Comparison of ENCODE assay signal across 13 mouse cellular contexts in genomic region chr2:173057623-173058022, GRCm38 (mm10). TPM values are rescaled to one million over a fixed set of nuclear protein-coding genes. Genes with fewer than 3 reads are reported as not detected.
DNase-seq lines count a peak whose midpoint lies in the region; ATAC-seq lines count a peak whose summit lies in the region.
"Had no signal": no experiment of that assay in that cellular context is flagged by ENCODE, and none has a peak within 500 bp of the region (broad histone marks: within the 10 kb centered on the region; RNA-seq: fewer than 3 reads in every experiment).

No protein-coding gene starts in this region.

- H3K4me3 ChIP-seq in liver, embryonic 12.5 days = no peak overlapping the region
- no peak overlapping the region for H3K4me3 ChIP-seq in heart, embryonic 12.5 days
- H3K4me3 ChIP-seq in limb, embryonic 13.5 days = no peak overlapping the region
- H3K4me3 ChIP-seq: neural tube, embryonic 12.5 days had no signal

- H3K36me3 ChIP-seq in liver, embryonic 12.5 days = no peaks in the 10 kb centered on the region
- no peaks in the 10 kb centered on the region for H3K36me3 ChIP-seq in heart, embryonic 12.5 days
- no peaks in the 10 kb centered on the region for H3K36me3 ChIP-seq in limb, embryonic 13.5 days
- H3K36me3 ChIP-seq: neural tube, embryonic 12.5 days had no signal

- H3K9ac ChIP-seq in liver, embryonic 12.5 days = no peak overlapping the region
- peak overlapping the region; percentile 29; the same call in 1 of the 2 replicates for H3K9ac ChIP-seq in heart, embryonic 12.5 days
- H3K9ac ChIP-seq in limb, embryonic 13.5 days = no peak overlapping the region
- H3K9ac ChIP-seq: neural tube, embryonic 12.5 days had no signal

- ATAC-seq in liver, embryonic 12.5 days = no peak
- peak; percentile 9; the same call in 1 of the 2 replicates for ATAC-seq in heart, embryonic 12.5 days (ENCODE audit: insufficient number of reproducible peaks, low FRiP score)
- ATAC-seq in limb, embryonic 13.5 days (ENCODE audit: low FRiP score, low read depth) = peak; percentile 33; the same call in 1 of the 2 replicates
- no peak for ATAC-seq in erythroblast, adult 5-6 weeks (replicated peaks; ENCODE audit: low FRiP score, poor library complexity, severe bottlenecking)
- ATAC-seq: CD4-positive, CD25-positive, alpha-beta regulatory T cell, adult 4 months had no signal

- 0 out of 2 replicates have a peak overlapping the region, but pooled peaks have one; percentile 57 for H3K27ac ChIP-seq in liver, embryonic 12.5 days
- H3K27ac ChIP-seq in heart, embryonic 12.5 days (ENCODE audit: poor library complexity, severe bottlenecking) = peak overlapping the region; percentile 77
- H3K27ac ChIP-seq in limb, embryonic 13.5 days = no peak overlapping the region
- H3K27ac ChIP-seq: neural tube, embryonic 12.5 days had no signal

- H3K4me1 ChIP-seq in liver, embryonic 12.5 days = peaks cover 61% of the 10 kb centered on the region
- H3K4me1 ChIP-seq in heart, embryonic 12.5 days (replicated peaks) = peaks cover 65% of the 10 kb centered on the region
- peaks cover 5% of the 10 kb centered on the region; the same call in 1 of the 2 replicates for H3K4me1 ChIP-seq in limb, embryonic 13.5 days

- DNase-seq in liver = no peak
- DNase-seq in gastrocnemius, postnatal 10 days = peak; percentile 38
- DNase-seq in right cerebral cortex, postnatal 4 days = no peak
- no peak for DNase-seq in layer of hippocampus, adult 9-10 months (ENCODE audit: low spot score)
- DNase-seq: kidney, adult 8-10 months; layer of hippocampus, adult 9-11 months had no signal

- H3K4me2 ChIP-seq in liver, embryonic 12.5 days = peak overlapping the region; percentile 33; the same call in 1 of the 2 replicates
- peak overlapping the region; percentile 15; the same call in 1 of the 2 replicates for H3K4me2 ChIP-seq in heart, embryonic 12.5 days
- no peak overlapping the region for H3K4me2 ChIP-seq in limb, embryonic 13.5 days (replicated peaks)
- H3K4me2 ChIP-seq: midbrain, embryonic 11.5 days; neural tube, embryonic 12.5 days had no signal

- 30% methylated on average over 10 of the region's 10 CpGs for WGBS in liver, embryonic 12.5 days (ENCODE audit: insufficient replicate concordance)
- 15% methylated on average over 10 of the region's 10 CpGs for WGBS in heart, embryonic 12.5 days
- WGBS in limb, embryonic 13.5 days = 67% methylated on average over 10 of the region's 10 CpGs

- no peaks in the 10 kb centered on the region for H3K27me3 ChIP-seq in liver, embryonic 12.5 days (replicated peaks)
- H3K27me3 ChIP-seq in heart, embryonic 12.5 days (replicated peaks) = no peaks in the 10 kb centered on the region
- no peaks in the 10 kb centered on the region for H3K27me3 ChIP-seq in limb, embryonic 13.5 days

- H3K9me3 ChIP-seq in liver, embryonic 12.5 days (replicated peaks) = no peaks in the 10 kb centered on the region
- no peaks in the 10 kb centered on the region for H3K9me3 ChIP-seq in heart, embryonic 12.5 days (replicated peaks)
- no peaks in the 10 kb centered on the region for H3K9me3 ChIP-seq in limb, embryonic 13.5 days
- H3K9me3 ChIP-seq: neural tube, embryonic 12.5 days had no signal

RNA-seq across cellular contexts. Expression of gene Rbm38, which starts 37.3 kb away (rescaled TPM):
- 305 and 313 TPM in 2 replicates for polyA plus RNA-seq in liver, embryonic 12.5 days (2016; fragmentation: Nextera tagmentation; extraction: Ambion mirVana)
- 100 to 1,000 TPM; 121 to 129 TPM for total RNA-seq in gastrocnemius, postnatal 10 days (2021)
- 146 and 147 TPM in 2 replicates for polyA plus RNA-seq in heart, embryonic 12.5 days (2016; fragmentation: Nextera tagmentation; extraction: Ambion mirVana)
- polyA plus RNA-seq in limb, embryonic 13.5 days (2015; fragmentation: Nextera tagmentation; extraction: Ambion mirVana) = 28.3 and 29.0 TPM in 2 replicates
- total RNA-seq in erythroblast, adult 5-6 weeks (2015; ENCODE audit: low replicate concordance) = 1,075 and 1,106 TPM in 2 replicates
- 502 and 855 TPM in 2 replicates for total RNA-seq in erythroblast, adult 5-6 weeks (2017; ENCODE audit: low replicate concordance)

RNA-seq across cellular contexts. Expression of gene Rae1, which starts 57.7 kb away (rescaled TPM):
- 117 and 119 TPM in 2 replicates for polyA plus RNA-seq in liver, embryonic 12.5 days (2016; fragmentation: Nextera tagmentation; extraction: Ambion mirVana)
- total RNA-seq in gastrocnemius, postnatal 10 days (2021) = 10 to 100 TPM; 27.9 to 31.5 TPM
- 102 and 103 TPM in 2 replicates for polyA plus RNA-seq in heart, embryonic 12.5 days (2016; fragmentation: Nextera tagmentation; extraction: Ambion mirVana)
- polyA plus RNA-seq in limb, embryonic 13.5 days (2015; fragmentation: Nextera tagmentation; extraction: Ambion mirVana) = 148 and 155 TPM in 2 replicates
- 46.4 and 52.5 TPM in 2 replicates for total RNA-seq in erythroblast, adult 5-6 weeks (2015; ENCODE audit: low replicate concordance)
- total RNA-seq in erythroblast, adult 5-6 weeks (2017; ENCODE audit: low replicate concordance) = 59.4 and 91.0 TPM in 2 replicates

Comparison
In these comparisons a context has a peak if more than half of its experiments do, and no peak if none do; other contexts are left out.
1. ATAC-seq: peak in heart, embryonic 12.5 days (single experiment) and limb, embryonic 13.5 days (single experiment); none in liver, embryonic 12.5 days (single experiment) and erythroblast, adult 5-6 weeks (single experiment).